Mouse (Mus musculus): ENCODE results near the gene C130032M10Rik. TPM values are rescaled to one million over a fixed set of nuclear protein-coding genes. Genes with fewer than 3 reads are reported as not detected.
A peak's percentile ranks its signal among the peaks of the same experiment; 100 is the strongest.

C130032M10Rik gene
- polyA plus RNA-seq, 1 experiment from 2014 or later: 0.60 TPM

- no peak for ATAC-seq (ENCODE audit: insufficient number of reproducible peaks, insufficient read depth, low FRiP score, low TSS enrichment, low read depth)
- H3K4me1 ChIP-seq: peaks cover 13% of the 10 kb centered on the region; the same call in 1 of the 2 replicates
Measured at GRCm38 (mm10) chr9:114553828-114554227, 38.3 kb downstream of the C130032M10Rik start.

GRCm38 (mm10) chr9:114554355-114554979, 39.0 kb downstream of the C130032M10Rik start:
- H3K4me3 ChIP-seq: no peak overlapping the region
- ATAC-seq (ENCODE audit: insufficient number of reproducible peaks, insufficient read depth, low FRiP score, low TSS enrichment, low read depth): 0 out of 2 replicates have a peak, but pooled peaks have one; percentile 33
- no peaks in the 10 kb centered on the region for H3K36me3 ChIP-seq
- no peak overlapping the region for H3K27ac ChIP-seq
- H3K4me1 ChIP-seq: peaks cover 9% of the 10 kb centered on the region; the same call in 1 of the 2 replicates
- 68% methylated on average over 5 of the region's 5 CpGs for WGBS
- no peaks in the 10 kb centered on the region for H3K9me3 ChIP-seq
- no peak overlapping the region for H3K9ac ChIP-seq
- peaks cover 14% of the 10 kb centered on the region; the same call in 1 of the 2 replicates for H3K27me3 ChIP-seq
- H3K4me2 ChIP-seq: no peak overlapping the region

More at GRCm38 (mm10) chr9:114553828-114554227, 38.3 kb downstream of the C130032M10Rik start:
- Histone ChIP-seq H3K4me2 (no peak overlapping the region), H3K4me3 (no peak overlapping the region), H3K9me3 (no peaks in the 10 kb centered on the region), H3K27me3 (peaks cover 8% of the 10 kb centered on the region; the same call in 1 of the 2 replicates), H3K36me3 (no peaks in the 10 kb centered on the region), H3K9ac (no peak overlapping the region), H3K27ac (no peak overlapping the region)

- Histone ChIP-seq H3K36me3 (no peaks in the 10 kb centered on the region), H3K4me1 (peaks cover 27% of the 10 kb centered on the region), H3K27me3 (peaks cover 28% of the 10 kb centered on the region), H3K27ac (no peak overlapping the region), H3K4me2 (no peak overlapping the region), H3K4me3 (no peak overlapping the region), H3K9me3 (no peaks in the 10 kb centered on the region), H3K9ac (no peak overlapping the region)
- ATAC-seq (ENCODE audit: insufficient number of reproducible peaks, insufficient read depth, low FRiP score, low TSS enrichment, low read depth): no peak
- 53% methylated on average over 10 of the region's 10 CpGs for WGBS
Measured at GRCm38 (mm10) chr9:114556276-114556855, 40.9 kb downstream of the C130032M10Rik start.

GRCm38 (mm10) chr9:114557086-114557485, 41.6 kb downstream of the C130032M10Rik start:
- Histone ChIP-seq H3K4me2 (no peak overlapping the region), H3K9me3 (no peaks in the 10 kb centered on the region), H3K4me3 (no peak overlapping the region), H3K9ac (no peak overlapping the region), H3K27ac (no peak overlapping the region), H3K36me3 (no peaks in the 10 kb centered on the region), H3K4me1 (peaks cover 33% of the 10 kb centered on the region), H3K27me3 (peaks cover 36% of the 10 kb centered on the region)
- WGBS: 23% methylated on average over 7 of the region's 7 CpGs
- no peak for ATAC-seq (ENCODE audit: insufficient number of reproducible peaks, insufficient read depth, low FRiP score, low TSS enrichment, low read depth)

GRCm38 (mm10) chr9:114560141-114560540, 44.6 kb downstream of the C130032M10Rik start:
- no peak for ATAC-seq (ENCODE audit: insufficient number of reproducible peaks, insufficient read depth, low FRiP score, low TSS enrichment, low read depth)
- H3K9me3 ChIP-seq: no peaks in the 10 kb centered on the region
- peak overlapping the region; percentile 64; the same call in 1 of the 2 replicates for H3K4me3 ChIP-seq
- H3K4me2 ChIP-seq: peak overlapping the region; percentile 95
- H3K36me3 ChIP-seq: no peaks in the 10 kb centered on the region
- no peak overlapping the region for H3K27ac ChIP-seq
- 14% methylated on average over 7 of the region's 7 CpGs for WGBS
- peaks cover 52% of the 10 kb centered on the region for H3K27me3 ChIP-seq
- H3K4me1 ChIP-seq: peaks cover 39% of the 10 kb centered on the region
- no peak overlapping the region for H3K9ac ChIP-seq

GRCm38 (mm10) chr9:114560771-114561670, 45.5 kb downstream of the C130032M10Rik start:
- H3K27me3 ChIP-seq: peaks cover 52% of the 10 kb centered on the region
- no peak overlapping the region for H3K9ac ChIP-seq
- no peaks in the 10 kb centered on the region for H3K36me3 ChIP-seq
- 2% methylated on average over 36 of the region's 36 CpGs for WGBS
- no peak for ATAC-seq (ENCODE audit: insufficient number of reproducible peaks, insufficient read depth, low FRiP score, low TSS enrichment, low read depth)
- no peaks in the 10 kb centered on the region for H3K9me3 ChIP-seq
- H3K4me2 ChIP-seq: peak overlapping the region; percentile 95
- peak overlapping the region; percentile 64 for H3K4me3 ChIP-seq
- peaks cover 39% of the 10 kb centered on the region for H3K4me1 ChIP-seq
- H3K27ac ChIP-seq: no peak overlapping the region

GRCm38 (mm10) chr9:114561671-114561971, 46.1 kb downstream of the C130032M10Rik start:
- no peak overlapping the region for H3K9ac ChIP-seq
- H3K9me3 ChIP-seq: no peaks in the 10 kb centered on the region
- WGBS: 4% methylated on average over 12 of the region's 12 CpGs
- peak overlapping the region; percentile 95 for H3K4me2 ChIP-seq
- H3K27me3 ChIP-seq: peaks cover 52% of the 10 kb centered on the region
- no peak overlapping the region for H3K27ac ChIP-seq
- ATAC-seq (ENCODE audit: insufficient number of reproducible peaks, insufficient read depth, low FRiP score, low TSS enrichment, low read depth): no peak
- H3K4me1 ChIP-seq: peaks cover 39% of the 10 kb centered on the region
- H3K36me3 ChIP-seq: no peaks in the 10 kb centered on the region
- H3K4me3 ChIP-seq: peak overlapping the region; percentile 64

GRCm38 (mm10) chr9:114562031-114562918, 46.8 kb downstream of the C130032M10Rik start:
- peaks cover 52% of the 10 kb centered on the region for H3K27me3 ChIP-seq
- no peak for ATAC-seq (ENCODE audit: insufficient number of reproducible peaks, insufficient read depth, low FRiP score, low TSS enrichment, low read depth)
- peak overlapping the region; percentile 64 for H3K4me3 ChIP-seq
- peak overlapping the region; percentile 95 for H3K4me2 ChIP-seq
- under 1% methylated on average over 65 of the region's 101 CpGs for WGBS
- H3K9me3 ChIP-seq: no peaks in the 10 kb centered on the region
- H3K9ac ChIP-seq: peak overlapping the region; percentile 73
- H3K36me3 ChIP-seq: no peaks in the 10 kb centered on the region
- H3K27ac ChIP-seq: no peak overlapping the region
- peaks cover 39% of the 10 kb centered on the region for H3K4me1 ChIP-seq

- Histone ChIP-seq H3K27me3 (peaks cover 50% of the 10 kb centered on the region), H3K27ac (0 out of 2 replicates have a peak overlapping the region, but pooled peaks have one; percentile 33), H3K4me2 (peak overlapping the region; percentile 95), H3K4me3 (peak overlapping the region; percentile 64), H3K36me3 (no peaks in the 10 kb centered on the region), H3K4me1 (peaks cover 39% of the 10 kb centered on the region), H3K9ac (peak overlapping the region; percentile 73), H3K9me3 (no peaks in the 10 kb centered on the region)
- no peak for ATAC-seq (ENCODE audit: insufficient number of reproducible peaks, insufficient read depth, low FRiP score, low TSS enrichment, low read depth)
- WGBS: under 1% methylated on average over 99 of the region's 122 CpGs
Measured at GRCm38 (mm10) chr9:114562919-114563751, 47.6 kb downstream of the C130032M10Rik start.

Data from embryonic facial prominence, embryonic 13.5 days (tissue).